Mouse (Mus musculus): ENCODE data around the gene Hypk. TPM values are rescaled to one million over a fixed set of nuclear protein-coding genes. Genes with fewer than 3 reads are reported as not detected.
A peak's percentile ranks its signal among the peaks of the same experiment; 100 is the strongest.

The Hypk gene
- 111 and 119 TPM in 2 replicates for polyA plus RNA-seq (2015; fragmentation: Nextera tagmentation; extraction: Ambion mirVana)

GRCm38 (mm10) chr2:121452990-121453389, at the start of gene Hypk:
TSS of gene Hypk (plus strand) at chr2:121453290.
- no peak within 1 kb of the TSS for H3K9ac ChIP-seq
- no peak within 1 kb of the TSS for H3K27ac ChIP-seq
- WGBS, result 80% methylated on average over 4 of the region's 4 CpGs
- no peaks in the 10 kb centered on the region for H3K9me3 ChIP-seq
- peaks cover 31% of the 10 kb centered on the region for H3K36me3 ChIP-seq
- H3K4me1 ChIP-seq (replicated peaks), result peaks cover 42% of the 10 kb centered on the region
- no peak within 1 kb of the TSS for H3K4me3 ChIP-seq
- H3K27me3 ChIP-seq, result no peaks in the 10 kb centered on the region
- H3K4me2 ChIP-seq, result no peak within 1 kb of the TSS
- ATAC-seq (ENCODE audit: low FRiP score), result no peak

DNA sequence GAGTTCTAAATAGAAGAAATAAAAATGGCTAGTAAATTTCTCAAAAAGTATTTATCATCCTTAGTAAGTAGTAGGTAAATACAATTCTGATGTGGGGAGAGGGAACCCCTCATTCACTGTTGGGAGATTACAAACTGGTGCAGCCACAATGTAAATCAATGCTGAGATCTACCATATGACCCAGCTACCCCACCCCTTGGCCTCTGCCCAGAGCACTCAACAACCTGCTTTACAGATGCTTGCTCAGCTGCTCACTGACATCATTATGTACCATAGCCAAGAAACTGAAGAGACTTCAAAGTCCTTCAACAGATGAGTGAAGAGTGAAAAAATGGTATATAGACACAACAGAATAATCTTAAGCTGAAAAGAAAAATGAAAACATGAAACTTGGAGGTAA, 49.8 kb upstream of the Hypk start:
- Histone ChIP-seq H3K27ac (no peak overlapping the region), H3K9ac (no peak overlapping the region), H3K9me3 (no peaks in the 10 kb centered on the region), H3K27me3 (no peaks in the 10 kb centered on the region), H3K4me2 (no peak overlapping the region), H3K4me3 (no peak overlapping the region), H3K36me3 (no peaks in the 10 kb centered on the region; the same call in 1 of the 2 replicates), H3K4me1 (replicated peaks) (no peaks in the 10 kb centered on the region)
- no peak for ATAC-seq (ENCODE audit: low FRiP score)

DNA sequence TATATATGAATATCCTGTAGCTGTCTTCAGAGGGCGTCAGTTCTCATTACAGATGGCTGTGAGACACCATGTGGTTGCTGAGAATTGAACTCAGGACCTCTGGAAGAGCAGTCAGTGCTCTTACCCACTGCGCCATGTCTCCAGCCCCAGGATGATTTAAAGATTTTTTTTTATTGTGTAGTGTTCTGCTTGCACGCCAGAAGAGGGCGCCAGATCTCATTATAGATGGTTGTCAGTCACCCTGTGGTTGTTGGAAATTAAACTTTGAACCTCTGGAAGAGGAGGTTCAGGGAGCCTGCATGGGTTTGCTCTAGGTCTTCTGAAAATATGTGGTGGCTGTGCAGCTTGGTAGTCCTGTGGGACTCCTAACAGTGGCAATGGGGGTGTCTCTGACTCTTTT, 44.9 kb upstream of the Hypk start:
- H3K9me3 ChIP-seq, result no peaks in the 10 kb centered on the region
- no peaks in the 10 kb centered on the region; the same call in 1 of the 2 replicates for H3K36me3 ChIP-seq
- H3K27ac ChIP-seq, result no peak overlapping the region
- 30% methylated on average over 4 of the region's 4 CpGs for WGBS
- peaks cover 12% of the 10 kb centered on the region for H3K4me1 ChIP-seq (replicated peaks)
- H3K4me3 ChIP-seq, result no peak overlapping the region
- H3K4me2 ChIP-seq, result no peak overlapping the region
- no peaks in the 10 kb centered on the region for H3K27me3 ChIP-seq
- H3K9ac ChIP-seq, result no peak overlapping the region
- no peak for ATAC-seq (ENCODE audit: low FRiP score)

GRCm38 (mm10) chr2:121412843-121413386, 40.2 kb upstream of the Hypk start:
- Histone ChIP-seq H3K36me3 (peaks cover 1% of the 10 kb centered on the region; the same call in 1 of the 2 replicates), H3K9me3 (no peaks in the 10 kb centered on the region), H3K9ac (peak overlapping the region; percentile 97), H3K4me1 (replicated peaks) (peaks cover 43% of the 10 kb centered on the region), H3K4me3 (peak overlapping the region; percentile 98), H3K27ac (peak overlapping the region; percentile 97), H3K4me2 (peak overlapping the region; percentile 63), H3K27me3 (no peaks in the 10 kb centered on the region)
- ATAC-seq (ENCODE audit: low FRiP score), result no peak
- 16% methylated on average over 4 of the region's 4 CpGs for WGBS

- Histone ChIP-seq H3K4me1 (replicated peaks) (peaks cover 45% of the 10 kb centered on the region), H3K4me2 (peak within 1 kb of the TSS; percentile 63), H3K9ac (peak within 1 kb of the TSS; percentile 97), H3K36me3 (peaks cover 7% of the 10 kb centered on the region; the same call in 1 of the 2 replicates), H3K4me3 (peak within 1 kb of the TSS; percentile 98), H3K9me3 (no peaks in the 10 kb centered on the region), H3K27me3 (no peaks in the 10 kb centered on the region), H3K27ac (peak within 1 kb of the TSS; percentile 97)
- under 1% methylated on average over 66 of the region's 68 CpGs for WGBS
- ATAC-seq (ENCODE audit: low FRiP score), result peak; percentile 100
Measured at GRCm38 (mm10) chr2:121413387-121414042, 39.6 kb upstream of the Hypk start, which contains the start of the genes Pdia3 and Catsper2. TSS of gene Pdia3 (plus strand) at chr2:121413775. TSS of gene Catsper2 (minus strand) at chr2:121413792.

GRCm38 (mm10) chr2:121414139-121414685, 38.9 kb upstream of the Hypk start:
- ATAC-seq (ENCODE audit: low FRiP score), result peak; percentile 63
- peak overlapping the region; percentile 97 for H3K9ac ChIP-seq
- peak overlapping the region; percentile 97 for H3K27ac ChIP-seq
- peaks cover 13% of the 10 kb centered on the region; the same call in 1 of the 2 replicates for H3K36me3 ChIP-seq
- 1% methylated on average over 29 of the region's 32 CpGs for WGBS
- peak overlapping the region; percentile 98 for H3K4me3 ChIP-seq
- peak overlapping the region; percentile 58 for H3K4me2 ChIP-seq
- no peaks in the 10 kb centered on the region for H3K9me3 ChIP-seq
- no peaks in the 10 kb centered on the region for H3K27me3 ChIP-seq
- peaks cover 50% of the 10 kb centered on the region for H3K4me1 ChIP-seq (replicated peaks)

DNA sequence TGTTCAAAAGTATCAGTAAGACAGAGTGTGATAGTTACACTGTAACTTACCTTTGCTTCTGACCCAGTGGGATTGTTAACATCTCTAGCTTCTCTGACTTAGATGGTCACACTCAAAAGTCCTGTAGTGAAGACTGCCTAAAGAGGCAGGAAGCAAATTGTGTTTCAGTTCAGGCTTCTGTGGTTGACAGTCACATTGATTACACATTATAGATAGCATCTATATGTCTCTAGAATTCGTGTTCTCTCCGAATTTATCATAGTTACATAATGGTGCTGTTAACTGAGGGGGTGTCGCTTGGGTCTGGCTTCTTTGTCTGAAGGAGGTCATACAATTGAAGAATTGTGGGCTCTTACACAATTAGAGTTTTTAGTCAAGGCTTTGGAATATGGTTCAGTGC, 38.0 kb upstream of the Hypk start:
- no peak overlapping the region for H3K27ac ChIP-seq
- H3K9me3 ChIP-seq, result no peaks in the 10 kb centered on the region
- ATAC-seq (ENCODE audit: low FRiP score), result no peak
- peak overlapping the region; percentile 58 for H3K4me2 ChIP-seq
- H3K4me3 ChIP-seq, result peak overlapping the region; percentile 98
- no peaks in the 10 kb centered on the region for H3K27me3 ChIP-seq
- H3K36me3 ChIP-seq, result peaks cover 17% of the 10 kb centered on the region
- peaks cover 50% of the 10 kb centered on the region for H3K4me1 ChIP-seq (replicated peaks)
- H3K9ac ChIP-seq, result peak overlapping the region; percentile 97
- 42% methylated on average over 3 of the region's 3 CpGs for WGBS

DNA sequence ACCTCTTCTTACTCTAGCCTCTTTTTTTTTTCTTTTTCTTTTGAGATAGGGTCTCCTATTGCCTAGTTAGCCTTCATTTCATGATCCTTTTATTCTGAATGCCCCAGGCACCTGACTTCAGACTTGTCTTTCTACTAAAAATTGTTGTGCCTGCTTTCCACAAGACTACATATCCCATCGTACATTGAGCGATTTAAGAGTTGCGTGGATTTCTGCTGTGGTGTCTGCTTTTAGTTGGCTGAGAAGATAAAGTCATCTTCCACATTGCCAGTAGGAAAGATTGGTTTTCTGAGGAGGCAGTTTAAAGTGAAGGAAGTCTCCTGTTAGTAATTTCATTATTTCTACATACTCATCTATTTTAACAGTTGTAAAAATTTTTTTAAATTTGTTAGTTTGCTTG, 37.5 kb upstream of the Hypk start:
- peak overlapping the region; percentile 97 for H3K9ac ChIP-seq
- peaks cover 50% of the 10 kb centered on the region for H3K4me1 ChIP-seq (replicated peaks)
- peaks cover 17% of the 10 kb centered on the region for H3K36me3 ChIP-seq
- no peaks in the 10 kb centered on the region for H3K27me3 ChIP-seq
- no peaks in the 10 kb centered on the region for H3K9me3 ChIP-seq
- WGBS, result 92% methylated on average over 3 of the region's 3 CpGs
- no peak for ATAC-seq (ENCODE audit: low FRiP score)
- H3K4me3 ChIP-seq, result peak overlapping the region; percentile 98
- H3K27ac ChIP-seq, result no peak overlapping the region
- H3K4me2 ChIP-seq, result peak overlapping the region; percentile 58

DNA sequence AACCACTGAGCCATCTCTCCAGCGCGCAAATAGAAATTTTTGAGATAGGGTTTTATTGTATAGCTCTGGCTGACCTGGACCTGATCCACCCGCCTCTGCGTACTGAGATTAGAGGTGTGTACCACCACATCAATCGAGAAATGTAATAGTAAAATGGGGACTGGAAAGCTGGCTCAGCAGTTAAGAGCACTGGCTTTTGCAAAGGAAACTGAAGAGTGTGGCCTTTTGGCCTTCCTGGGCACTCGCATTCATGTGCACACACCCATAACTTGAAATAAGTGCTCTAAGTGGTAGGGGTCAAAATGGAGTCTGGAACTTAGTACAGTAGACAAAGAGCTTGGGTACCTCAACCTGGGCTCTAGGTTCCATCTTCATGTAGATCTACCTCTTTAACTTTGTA, 36.7 kb upstream of the Hypk start:
- 95% methylated on average over 6 of the region's 6 CpGs for WGBS
- peak overlapping the region; percentile 58; the same call in 1 of the 2 replicates for H3K4me2 ChIP-seq
- peaks cover 17% of the 10 kb centered on the region for H3K36me3 ChIP-seq
- peaks cover 50% of the 10 kb centered on the region for H3K4me1 ChIP-seq (replicated peaks)
- peak overlapping the region; percentile 8; the same call in 1 of the 2 replicates for H3K4me3 ChIP-seq
- no peak overlapping the region for H3K9ac ChIP-seq
- no peaks in the 10 kb centered on the region for H3K27me3 ChIP-seq
- ATAC-seq (ENCODE audit: low FRiP score), result no peak
- no peaks in the 10 kb centered on the region for H3K9me3 ChIP-seq
- no peak overlapping the region for H3K27ac ChIP-seq

- Histone ChIP-seq H3K36me3 (peaks cover 33% of the 10 kb centered on the region), H3K9ac (no peak overlapping the region)
- WGBS, result 92% methylated on average over 3 of the region's 3 CpGs
Measured at GRCm38 (mm10) chr2:121418476-121418875, 34.6 kb upstream of the Hypk start.

GRCm38 (mm10) chr2:121423166-121423565, 29.9 kb upstream of the Hypk start:
- no peak overlapping the region for H3K9ac ChIP-seq
- WGBS, result 93% methylated on average over 2 of the region's 2 CpGs
- H3K36me3 ChIP-seq, result peaks cover 72% of the 10 kb centered on the region
- H3K9me3 ChIP-seq, result no peaks in the 10 kb centered on the region
- H3K27ac ChIP-seq, result no peak overlapping the region
- no peak for ATAC-seq (ENCODE audit: low FRiP score)
- no peaks in the 10 kb centered on the region for H3K27me3 ChIP-seq
- no peak overlapping the region for H3K4me3 ChIP-seq
- H3K4me2 ChIP-seq, result no peak overlapping the region
- H3K4me1 ChIP-seq (replicated peaks), result peaks cover 7% of the 10 kb centered on the region

More at GRCm38 (mm10) chr2:121418476-121418875, 34.6 kb upstream of the Hypk start:
- no peaks in the 10 kb centered on the region for H3K9me3 ChIP-seq
- no peak overlapping the region for H3K4me3 ChIP-seq
- H3K4me2 ChIP-seq, result no peak overlapping the region
- peaks cover 38% of the 10 kb centered on the region for H3K4me1 ChIP-seq (replicated peaks)
- H3K27me3 ChIP-seq, result no peaks in the 10 kb centered on the region
- H3K27ac ChIP-seq, result no peak overlapping the region
- no peak for ATAC-seq (ENCODE audit: low FRiP score)

- H3K4me3 ChIP-seq, result no peak overlapping the region
- no peak overlapping the region for H3K4me2 ChIP-seq
- no peaks in the 10 kb centered on the region for H3K27me3 ChIP-seq
- no peak for ATAC-seq (ENCODE audit: low FRiP score)
- 95% methylated on average over 2 of the region's 2 CpGs for WGBS
- no peaks in the 10 kb centered on the region for H3K9me3 ChIP-seq
- H3K4me1 ChIP-seq (replicated peaks), result no peaks in the 10 kb centered on the region
- no peak overlapping the region for H3K27ac ChIP-seq
- peaks cover 85% of the 10 kb centered on the region for H3K36me3 ChIP-seq
- H3K9ac ChIP-seq, result no peak overlapping the region
Measured at GRCm38 (mm10) chr2:121425890-121426289, 27.2 kb upstream of the Hypk start.
